Mouse (Mus musculus): ENCODE measurements around the gene Stpg3. TPM values are rescaled to one million over a fixed set of nuclear protein-coding genes. Genes with fewer than 3 reads are reported as not detected.
A peak's percentile ranks its signal among the peaks of the same experiment; 100 is the strongest.
"Not testable (repeated sequence)": the region's sequence is repeated elsewhere in the genome, so short reads cannot be mapped to it uniquely, and the experiment has no call there.

The Stpg3 gene
- total RNA-seq (2014; rRNA removed) (not detected in 2 replicates), polyA plus RNA-seq (2015; fragmentation: Nextera tagmentation; extraction: Ambion mirVana) (not detected in 2 replicates)

- no peak for TF ChIP-seq CTCF (IDR thresholded peaks at IDR 0.05; ENCODE audit: low read depth)
- H3K4me2 ChIP-seq (ENCODE audit: low read depth, low read length), result no peak within 1 kb of the TSS
- no peak within 1 kb of the TSS for H3K4me3 ChIP-seq (ENCODE audit: low read length)
- H3K27ac ChIP-seq, result no peak within 1 kb of the TSS
- no peaks in the 10 kb centered on the region for H3K9me3 ChIP-seq (ENCODE audit: low read length)
- no peak for DNase-seq (ENCODE audit: low spot score)
- H3K36me3 ChIP-seq (ENCODE audit: insufficient read depth, low read length), result no peaks in the 10 kb centered on the region
- WGBS, result 56% methylated on average over 3 of the region's 3 CpGs
- peaks cover 10% of the 10 kb centered on the region for H3K4me1 ChIP-seq (ENCODE audit: insufficient read depth, low read length)
- no peaks in the 10 kb centered on the region for H3K27me3 ChIP-seq (ENCODE audit: insufficient read depth, low read length)
- ATAC-seq, result no peak
- H3K9ac ChIP-seq (replicated peaks; ENCODE audit: low read length), result no peak within 1 kb of the TSS
Observed at GRCm38 (mm10) chr2:25214444-25214843, at the start of gene Stpg3. Gene Stpg3, minus strand, starts transcription at chr2:25214637.

- Histone ChIP-seq H3K27me3 (ENCODE audit: insufficient read depth, low read length) (no peaks in the 10 kb centered on the region), H3K36me3 (ENCODE audit: insufficient read depth, low read length) (peaks cover 2% of the 10 kb centered on the region; the same call in 1 of the 2 replicates), H3K4me3 (ENCODE audit: low read length) (peak overlapping the region; percentile 60), H3K4me1 (ENCODE audit: insufficient read depth, low read length) (peaks cover 44% of the 10 kb centered on the region), H3K4me2 (ENCODE audit: low read depth, low read length) (peak overlapping the region; percentile 76), H3K27ac (peak overlapping the region; percentile 71), H3K9me3 (ENCODE audit: low read length) (no peaks in the 10 kb centered on the region), H3K9ac (replicated peaks; ENCODE audit: low read length) (peak overlapping the region; percentile 66)
- peak; percentile 37 for DNase-seq (ENCODE audit: low spot score)
- TF ChIP-seq CTCF (IDR thresholded peaks at IDR 0.05; ENCODE audit: low read depth), result no peak
- ATAC-seq, result no peak
- WGBS, result 13% methylated on average over 12 of the region's 12 CpGs
Observed at GRCm38 (mm10) chr2:25263623-25264285, 49.3 kb upstream of the Stpg3 start.

DNA sequence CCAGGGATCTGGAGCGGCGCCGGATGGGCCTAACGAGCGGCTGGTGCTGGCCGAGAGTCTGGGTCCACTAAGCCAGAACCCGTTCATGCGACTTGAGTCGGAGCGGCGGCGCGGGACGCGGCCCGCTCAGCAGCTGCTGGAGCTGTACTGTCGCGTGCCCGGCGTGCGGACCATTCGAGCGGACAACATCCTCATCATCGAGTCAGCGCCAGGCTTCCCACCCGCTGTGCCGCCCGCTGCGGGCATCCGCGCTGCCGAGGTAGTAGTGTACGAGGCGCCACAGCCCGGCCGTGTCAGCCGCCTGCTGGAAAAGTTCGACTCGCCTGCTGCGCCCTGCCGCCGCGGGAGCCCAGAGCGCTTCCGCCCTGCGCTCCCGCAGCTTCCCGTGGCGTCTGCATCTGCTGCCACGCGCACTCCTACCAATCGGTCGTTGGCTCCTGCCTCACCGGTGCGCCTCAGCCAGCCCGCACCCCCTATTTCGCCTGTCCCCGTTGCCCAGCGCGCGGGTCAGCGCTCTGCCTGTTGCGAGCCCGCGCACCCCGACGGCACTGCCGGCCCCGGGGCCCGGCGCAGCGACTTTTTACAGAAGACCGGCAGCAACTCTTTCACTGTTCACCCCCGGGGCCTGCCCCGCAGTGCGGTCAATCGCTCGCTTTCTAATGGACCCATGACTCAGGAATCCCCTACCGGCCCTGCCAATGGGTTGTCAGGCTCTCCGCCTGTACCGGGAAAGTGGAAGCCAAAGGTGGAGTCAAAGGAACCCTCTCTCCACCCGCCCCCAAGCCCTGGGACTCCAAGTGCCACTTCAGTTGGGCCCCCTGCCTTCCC is 48.6 kb upstream of the Stpg3 start:
- H3K9me3 ChIP-seq (ENCODE audit: low read length), result no peaks in the 10 kb centered on the region
- peak overlapping the region; percentile 66 for H3K9ac ChIP-seq (replicated peaks; ENCODE audit: low read length)
- H3K27me3 ChIP-seq (ENCODE audit: insufficient read depth, low read length), result no peaks in the 10 kb centered on the region
- peak overlapping the region; percentile 60 for H3K4me3 ChIP-seq (ENCODE audit: low read length)
- peak overlapping the region; percentile 71 for H3K27ac ChIP-seq
- no peak for TF ChIP-seq CTCF (IDR thresholded peaks at IDR 0.05; ENCODE audit: low read depth)
- 2% methylated on average over 81 of the region's 82 CpGs for WGBS
- H3K4me2 ChIP-seq (ENCODE audit: low read depth, low read length), result peak overlapping the region; percentile 76
- H3K4me1 ChIP-seq (ENCODE audit: insufficient read depth, low read length), result peaks cover 43% of the 10 kb centered on the region
- peak; percentile 61 for DNase-seq (ENCODE audit: low spot score)
- no peak for ATAC-seq
- no peaks in the 10 kb centered on the region for H3K36me3 ChIP-seq (ENCODE audit: insufficient read depth, low read length)

DNA sequence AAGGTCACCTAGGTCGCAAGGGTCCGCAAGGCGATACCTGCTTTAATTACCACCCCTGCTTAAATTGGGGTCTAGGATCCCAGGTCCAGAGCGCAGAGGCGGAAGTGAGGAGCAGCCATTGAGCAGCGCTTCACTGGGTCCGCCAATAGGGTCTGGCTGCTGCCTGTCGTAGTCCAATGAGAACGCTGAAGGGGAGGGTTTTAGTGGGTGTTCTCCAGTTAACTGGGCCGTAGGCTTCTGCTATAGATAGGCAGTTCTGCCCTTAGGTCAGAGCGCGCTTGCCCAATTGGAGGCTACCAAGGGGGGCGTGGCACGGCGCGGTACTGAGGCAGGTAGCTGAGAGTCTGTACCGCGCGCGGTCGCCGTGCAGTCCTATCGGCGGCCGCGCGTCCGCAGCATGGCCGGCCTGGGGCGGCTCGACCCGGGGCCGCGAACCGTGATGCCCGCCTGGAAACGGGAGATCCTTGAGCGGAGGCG is 47.9 kb upstream of the Stpg3 start, which contains the start of gene Tprn:
Gene Tprn, plus strand, starts transcription at position 328 of the 477 bp plus-strand sequence.
- Histone ChIP-seq H3K4me2 (ENCODE audit: low read depth, low read length) (peak within 1 kb of the TSS; percentile 76), H3K4me1 (ENCODE audit: insufficient read depth, low read length) (peaks cover 38% of the 10 kb centered on the region), H3K4me3 (ENCODE audit: low read length) (peak within 1 kb of the TSS; percentile 60), H3K9ac (replicated peaks; ENCODE audit: low read length) (peak within 1 kb of the TSS; percentile 66), H3K27ac (peak within 1 kb of the TSS; percentile 79), H3K27me3 (ENCODE audit: insufficient read depth, low read length) (no peaks in the 10 kb centered on the region), H3K36me3 (ENCODE audit: insufficient read depth, low read length) (no peaks in the 10 kb centered on the region), H3K9me3 (ENCODE audit: low read length) (no peaks in the 10 kb centered on the region)
- WGBS, result under 1% methylated on average over 39 of the region's 39 CpGs
- DNase-seq (ENCODE audit: low spot score) (peak; percentile 98), ATAC-seq (peak; percentile 97)
- no peak; the same call in 1 of the 2 replicates for TF ChIP-seq CTCF (IDR thresholded peaks at IDR 0.05; ENCODE audit: low read depth)

DNA sequence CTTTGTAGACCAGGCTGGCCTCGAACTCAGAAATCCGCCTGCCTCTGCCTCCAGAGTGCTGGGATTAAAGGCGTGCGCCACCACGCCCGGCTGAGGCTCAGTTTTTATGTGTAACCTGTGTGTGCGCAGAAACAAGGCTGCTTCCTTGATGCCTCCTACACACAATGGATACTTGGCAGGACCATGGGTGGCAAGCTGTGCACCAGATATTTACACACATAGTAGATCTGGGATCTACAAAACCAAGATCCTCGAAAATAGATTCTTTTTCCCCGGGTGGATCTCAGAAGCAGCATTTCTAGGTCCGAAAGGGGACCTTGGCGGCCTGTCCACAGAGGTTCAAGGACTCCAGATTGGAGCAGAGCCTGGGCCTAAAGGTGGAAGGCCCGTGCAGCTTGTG is 47.4 kb upstream of the Stpg3 start:
- ATAC-seq, result no peak
- no peak for TF ChIP-seq CTCF (IDR thresholded peaks at IDR 0.05; ENCODE audit: low read depth)
- H3K27ac ChIP-seq, result peak overlapping the region; percentile 79
- H3K4me2 ChIP-seq (ENCODE audit: low read depth, low read length), result peak overlapping the region; percentile 76
- 43% methylated on average over 11 of the region's 12 CpGs for whole genome bisulfite sequencing
- peaks cover 33% of the 10 kb centered on the region for H3K4me1 ChIP-seq (ENCODE audit: insufficient read depth, low read length)
- no peaks in the 10 kb centered on the region for H3K9me3 ChIP-seq (ENCODE audit: low read length)
- peak overlapping the region; percentile 60 for H3K4me3 ChIP-seq (ENCODE audit: low read length)
- H3K36me3 ChIP-seq (ENCODE audit: insufficient read depth, low read length), result no peaks in the 10 kb centered on the region
- DNase-seq (ENCODE audit: low spot score), result no peak
- H3K9ac ChIP-seq (replicated peaks; ENCODE audit: low read length), result peak overlapping the region; percentile 28; the same call in 1 of the 2 replicates
- H3K27me3 ChIP-seq (ENCODE audit: insufficient read depth, low read length), result no peaks in the 10 kb centered on the region

DNA sequence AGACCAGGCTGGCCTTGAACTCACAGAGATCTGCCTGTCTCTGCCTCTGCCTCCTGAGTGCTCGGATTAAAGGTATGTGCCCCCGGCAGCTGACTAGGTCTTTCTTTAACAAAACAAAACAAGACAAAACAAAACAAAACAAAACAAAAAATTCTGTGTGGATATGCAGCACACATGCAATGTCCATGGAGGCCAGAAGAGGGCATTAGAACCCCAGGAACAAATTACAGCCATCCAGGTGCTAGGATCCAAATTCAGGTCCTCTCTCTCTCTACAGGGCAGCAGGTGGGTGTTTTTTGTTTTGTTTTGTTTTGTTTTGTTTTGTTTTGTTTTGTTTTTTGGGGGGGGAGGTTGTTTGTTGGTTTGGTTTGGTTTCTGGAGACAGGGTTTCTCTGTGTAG is 44.5 kb upstream of the Stpg3 start:
- Histone ChIP-seq H3K36me3 (ENCODE audit: insufficient read depth, low read length) (no peaks in the 10 kb centered on the region), H3K4me1 (ENCODE audit: insufficient read depth, low read length) (peaks cover 18% of the 10 kb centered on the region), H3K4me2 (ENCODE audit: low read depth, low read length) (no peak overlapping the region), H3K4me3 (ENCODE audit: low read length) (no peak overlapping the region), H3K27me3 (ENCODE audit: insufficient read depth, low read length) (no peaks in the 10 kb centered on the region), H3K9ac (replicated peaks; ENCODE audit: low read length) (no peak overlapping the region), H3K9me3 (ENCODE audit: low read length) (no peaks in the 10 kb centered on the region), H3K27ac (no peak overlapping the region)
- 67% methylated on average over 2 of the region's 2 CpGs for WGBS
- no peak for ATAC-seq
- DNase-seq (ENCODE audit: low spot score), result no peak
- peak; percentile 60 for TF ChIP-seq CTCF (IDR thresholded peaks at IDR 0.05; ENCODE audit: low read depth)

- not testable (repeated sequence) for H3K36me3 ChIP-seq (ENCODE audit: insufficient read depth, low read length); H3K4me2 ChIP-seq (ENCODE audit: low read depth, low read length); DNase-seq (ENCODE audit: low spot score); ATAC-seq; H3K9me3 ChIP-seq (ENCODE audit: low read length); H3K27me3 ChIP-seq (ENCODE audit: insufficient read depth, low read length); H3K9ac ChIP-seq (replicated peaks; ENCODE audit: low read length); H3K4me3 ChIP-seq (ENCODE audit: low read length); H3K27ac ChIP-seq
- peaks cover 13% of the 10 kb centered on the region for H3K4me1 ChIP-seq (ENCODE audit: insufficient read depth, low read length)
- WGBS, result 87% methylated on average over 5 of the region's 5 CpGs
Observed at GRCm38 (mm10) chr2:25257250-25257649, 42.8 kb upstream of the Stpg3 start.
